Mouse (Mus musculus): ENCODE data around the gene Slc5a4a.

DNA sequence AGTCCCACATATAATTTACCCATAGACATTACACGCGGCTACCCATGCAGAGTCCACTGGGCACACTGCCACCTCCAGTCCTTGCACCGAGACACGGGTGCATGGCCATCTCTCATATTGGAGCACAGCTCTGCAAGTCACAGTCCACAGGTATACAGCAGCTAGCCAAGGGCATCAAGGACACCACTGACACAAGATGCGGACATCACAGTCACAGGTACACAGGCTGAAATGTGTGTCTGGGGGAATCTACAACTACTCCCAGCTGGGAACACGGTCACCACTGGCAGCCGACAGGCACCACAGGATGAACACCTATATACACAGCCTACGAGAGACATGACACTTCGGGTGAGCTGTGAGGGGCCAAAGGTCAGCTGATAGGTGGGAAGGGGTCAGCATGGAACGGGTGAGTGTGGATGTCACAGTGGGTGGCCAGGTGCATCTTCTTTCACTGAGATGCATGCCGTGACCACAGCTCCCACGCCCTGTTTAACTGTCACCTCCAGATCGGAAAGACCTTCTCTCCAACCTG, 60.1 kb downstream of the Slc5a4a start:
- TF ChIP-seq POLR2A (IDR thresholded peaks at IDR 0.05; ENCODE audit: borderline replicate concordance, extremely low read depth, insufficient read depth, insufficient read length, poor library complexity, severe bottlenecking) (no peak), CTCF (IDR thresholded peaks at IDR 0.05; ENCODE audit: borderline replicate concordance, extremely low read depth, insufficient read depth, insufficient read length) (no peak)
